Mouse (Mus musculus): ENCODE results near the gene Msh4.
"Not testable (repeated sequence)": the region's sequence is repeated elsewhere in the genome, so short reads cannot be mapped to it uniquely, and the experiment has no call there.

Msh4 gene

DNA sequence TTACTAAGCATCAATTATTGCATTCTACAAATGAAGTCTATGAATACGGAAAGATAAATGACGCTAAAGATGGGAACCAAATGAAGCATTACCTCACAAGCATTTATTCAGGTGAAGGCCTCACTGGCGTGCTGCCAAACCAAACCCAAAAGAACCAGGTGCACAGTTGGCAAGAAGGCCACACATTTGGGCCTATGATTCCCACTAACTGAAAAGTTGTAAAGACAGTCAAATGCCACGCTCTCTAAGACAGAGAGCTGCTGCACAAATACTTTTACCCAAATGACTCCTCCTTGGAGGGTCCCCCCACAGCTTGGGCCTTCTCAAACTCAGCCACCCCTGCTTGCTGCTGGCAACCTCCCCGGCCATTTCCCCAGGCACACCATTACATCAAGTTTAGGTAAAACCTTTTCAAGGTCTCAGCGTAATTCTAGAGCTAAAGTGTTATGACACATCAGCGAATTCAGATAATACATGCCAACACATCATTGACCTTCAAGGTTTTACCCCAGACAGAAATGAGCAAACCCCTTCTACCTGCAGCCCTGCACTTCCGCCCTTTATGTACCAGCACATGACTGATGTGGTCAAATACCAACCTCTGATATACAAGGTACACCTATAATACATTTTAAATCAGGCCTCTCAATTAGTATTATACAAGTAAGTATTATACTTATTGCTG lies 5.4 kb upstream of the Msh4 start:
- DNase-seq (ENCODE audit: low spot score in 2 of 2): no peak

DNA sequence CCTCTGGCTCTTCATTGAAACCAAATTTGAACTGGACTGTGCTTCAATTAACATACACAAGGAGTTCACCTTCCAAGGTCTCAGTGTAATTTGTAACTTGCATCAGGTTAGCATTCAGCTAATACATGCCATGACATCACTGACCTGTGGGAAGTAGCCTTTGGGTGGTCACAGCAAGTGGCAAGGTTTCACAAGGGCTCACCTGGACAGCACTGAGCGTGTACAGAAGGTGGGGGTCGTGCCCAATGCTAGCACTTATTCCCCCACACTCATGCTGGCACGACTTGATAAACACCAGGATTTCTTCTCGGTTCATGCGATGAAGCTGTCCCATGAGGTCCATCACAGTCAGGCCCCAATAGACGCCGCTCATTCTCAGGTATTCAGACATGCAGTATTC lies 4.6 kb upstream of the Msh4 start:
- no peak for DNase-seq (ENCODE audit: low spot score in 2 of 2)

DNA sequence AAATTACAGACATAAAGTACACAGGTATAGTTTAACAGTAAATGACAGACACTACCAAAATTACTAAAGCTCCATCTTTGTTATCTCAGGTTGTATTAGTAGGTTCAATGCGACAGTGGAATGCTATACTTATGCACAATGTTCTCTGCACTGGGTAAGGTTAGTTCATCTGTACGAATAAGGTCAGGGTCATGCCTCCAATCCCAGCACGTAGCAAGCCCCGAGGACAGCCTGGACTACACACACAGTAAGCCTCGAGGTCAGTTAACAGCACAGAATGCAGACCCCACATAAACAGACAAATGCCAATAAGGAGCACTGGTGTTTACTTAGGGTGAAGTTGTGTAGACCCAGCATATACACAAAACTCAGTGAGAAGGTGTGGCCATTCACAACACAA lies 3.0 kb upstream of the Msh4 start:
- no peak for DNase-seq (ENCODE audit: low spot score in 2 of 2)

DNA sequence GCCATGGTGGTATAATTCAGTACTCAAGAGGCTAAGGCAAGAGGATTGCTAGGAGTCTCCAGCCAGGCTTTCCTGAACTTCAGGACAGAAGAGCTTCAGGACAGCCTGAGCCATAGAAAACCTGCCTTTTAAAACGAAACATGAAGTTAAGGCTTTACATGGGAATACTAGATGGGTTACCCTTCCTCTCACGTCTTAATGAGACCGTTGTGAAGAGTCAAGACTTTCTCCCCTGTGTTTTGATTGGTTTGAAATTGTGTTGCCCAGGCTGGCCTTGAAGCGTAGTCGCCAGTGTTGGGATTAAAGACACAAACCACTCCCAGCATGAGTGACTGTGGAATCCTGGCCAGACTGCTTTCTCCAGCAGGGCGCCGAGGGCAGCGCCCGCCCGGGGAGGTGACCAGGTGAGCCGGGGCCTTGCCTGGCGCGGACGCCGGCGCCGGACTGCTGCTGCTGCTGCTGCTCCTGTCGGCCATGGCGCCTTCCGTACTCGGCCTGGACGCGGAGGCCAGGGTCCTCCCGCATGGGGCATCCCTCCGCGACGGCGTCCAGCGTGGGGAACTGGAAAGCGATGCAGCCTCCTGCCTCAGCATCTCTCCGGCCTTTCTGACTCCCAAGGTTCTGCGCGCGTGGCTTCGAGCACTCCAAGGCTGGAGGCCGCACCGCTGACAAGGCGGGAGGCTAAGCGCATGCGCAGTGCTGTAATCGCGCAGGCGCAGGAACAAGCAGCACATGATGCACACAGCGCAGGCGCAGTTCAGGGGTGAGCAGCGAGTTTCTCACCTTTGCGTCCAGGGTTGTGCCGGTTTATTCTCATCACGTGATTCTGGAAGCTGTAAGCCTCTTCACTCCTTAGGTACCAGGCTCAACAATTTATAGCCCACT lies 445 bp downstream of the Msh4 start:
- no peak for DNase-seq (ENCODE audit: low spot score in 2 of 2)

DNA sequence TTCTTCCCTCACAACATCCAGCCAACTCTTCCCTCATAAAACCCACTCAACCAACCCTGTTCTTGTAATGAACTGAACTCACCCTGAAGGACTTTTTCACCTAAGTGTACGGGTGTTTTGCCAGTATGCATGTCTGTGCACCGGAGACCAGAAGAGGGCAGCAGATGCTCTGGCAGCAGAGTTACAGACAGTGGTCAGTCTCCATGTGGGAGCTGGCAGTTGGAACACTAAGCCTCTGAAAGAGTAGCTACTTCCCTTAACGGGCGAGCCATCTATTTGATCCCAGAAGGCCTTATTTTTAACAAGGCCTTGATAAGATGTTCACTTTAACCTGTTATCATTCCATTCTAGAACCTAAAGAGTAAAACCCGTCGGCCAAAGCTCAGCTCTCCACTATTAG lies 1.4 kb downstream of the Msh4 start:
- no peak for DNase-seq (ENCODE audit: low spot score in 2 of 2)

DNA sequence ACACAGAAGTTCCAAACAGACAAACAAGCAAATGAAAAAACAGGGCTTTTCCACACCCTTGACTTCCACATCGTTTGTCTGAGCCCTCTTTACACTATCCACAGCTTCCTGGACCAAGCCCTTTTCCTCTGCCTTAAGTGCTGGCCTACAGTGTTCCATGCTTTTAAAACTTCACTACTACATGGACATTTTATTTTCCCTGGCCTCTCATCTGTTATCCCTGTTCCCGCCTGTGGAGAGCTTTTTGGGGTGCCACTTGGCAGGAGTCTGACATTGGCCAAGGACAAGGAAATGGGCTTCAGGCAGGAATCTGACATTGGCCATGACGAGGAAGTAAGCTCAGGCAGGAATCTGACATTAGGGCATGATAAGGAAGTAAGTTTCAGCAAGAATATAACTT lies 3.3 kb downstream of the Msh4 start:
- DNase-seq (ENCODE audit: low spot score in 2 of 2): no peak

DNA sequence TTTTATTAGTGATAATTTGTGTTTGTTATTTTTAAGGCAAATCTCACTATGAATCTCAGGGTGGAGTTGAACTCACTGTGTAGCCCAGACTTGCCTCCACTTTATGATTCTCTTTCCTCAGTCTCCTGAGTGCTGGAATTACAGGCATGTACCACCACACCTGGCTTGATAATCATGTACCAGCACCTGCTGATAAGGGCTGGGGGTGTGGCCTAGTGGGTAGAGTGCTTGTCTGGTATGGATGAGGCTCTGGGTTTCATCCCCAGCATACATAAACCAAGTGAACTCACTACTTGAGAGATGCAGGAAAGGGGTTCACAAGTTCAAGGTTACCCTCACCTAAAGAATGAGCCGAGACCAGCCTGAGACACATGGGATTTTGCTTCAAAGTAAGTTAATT lies 4.0 kb downstream of the Msh4 start:
- no peak for DNase-seq (ENCODE audit: low spot score in 2 of 2)

DNA sequence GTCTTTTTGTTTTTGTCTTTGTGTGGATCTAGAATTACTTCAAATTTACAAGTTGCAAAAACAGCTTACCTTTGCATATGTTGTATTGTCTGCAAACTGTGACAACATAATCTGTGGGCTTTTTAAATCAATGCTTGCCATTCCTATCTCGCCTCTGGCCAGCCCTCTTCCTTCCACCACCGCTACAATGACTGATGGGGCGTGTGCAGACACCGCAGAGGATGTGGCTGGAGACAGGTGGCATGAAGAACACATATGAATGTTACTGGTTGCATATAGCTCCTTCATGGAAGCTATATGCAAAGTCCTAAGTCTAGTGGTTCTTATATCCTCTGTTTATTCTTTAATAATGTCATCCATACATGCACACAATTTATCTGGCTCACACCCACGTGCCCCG lies 8.7 kb downstream of the Msh4 start:
- DNase-seq (ENCODE audit: low spot score in 2 of 2): no peak

DNA sequence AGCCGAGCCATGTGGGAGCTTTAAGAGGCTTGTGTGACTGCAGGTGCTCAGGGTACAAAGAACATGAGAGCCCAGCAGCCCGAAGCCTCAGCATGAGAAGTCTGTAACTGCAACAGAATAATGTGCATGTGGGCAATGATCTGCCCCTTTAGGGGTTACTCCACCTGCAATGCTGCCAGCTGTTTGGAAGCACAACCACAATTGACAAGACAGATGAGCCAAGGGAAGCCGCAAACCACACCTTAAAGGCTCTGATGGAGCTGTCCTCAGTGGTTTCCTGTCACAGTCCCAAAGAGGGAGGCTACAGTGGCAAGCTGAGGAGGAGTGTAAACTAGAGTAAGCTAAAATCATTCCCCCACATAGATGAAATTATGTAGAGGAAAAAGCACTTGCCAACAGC lies 10.5 kb downstream of the Msh4 start:
- DNase-seq (ENCODE audit: low spot score in 2 of 2): no peak

DNA sequence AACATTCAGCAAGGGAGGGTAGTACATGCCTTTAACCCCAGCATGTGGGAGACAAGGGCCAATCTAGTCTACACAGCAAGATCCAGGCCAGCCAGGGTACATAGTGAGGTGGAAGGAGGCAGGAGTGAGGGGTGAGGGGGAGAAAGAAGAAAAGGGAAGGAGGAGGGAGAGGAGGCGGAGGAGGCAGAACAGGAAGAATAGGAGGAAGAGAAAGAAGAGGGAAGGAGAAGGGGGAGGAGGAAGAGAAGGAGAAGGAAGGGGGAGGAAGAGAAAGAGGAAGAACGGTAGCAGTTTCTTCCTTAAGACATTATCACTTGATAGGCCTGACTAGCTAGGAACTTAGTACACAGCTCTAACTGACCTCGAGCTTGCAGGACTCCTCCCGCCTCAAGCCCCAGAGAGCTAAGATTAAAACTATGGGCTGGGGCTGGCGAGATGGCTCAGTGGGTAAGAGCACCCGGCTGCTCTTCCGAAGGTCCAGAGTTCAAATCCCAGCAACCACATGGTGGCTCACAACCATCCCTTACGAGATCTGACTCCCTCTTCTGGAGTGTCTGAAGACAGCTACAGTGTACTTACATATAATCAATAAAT lies 16.7 kb downstream of the Msh4 start:
- DNase-seq (ENCODE audit: low spot score in 2 of 2): no peak

DNA sequence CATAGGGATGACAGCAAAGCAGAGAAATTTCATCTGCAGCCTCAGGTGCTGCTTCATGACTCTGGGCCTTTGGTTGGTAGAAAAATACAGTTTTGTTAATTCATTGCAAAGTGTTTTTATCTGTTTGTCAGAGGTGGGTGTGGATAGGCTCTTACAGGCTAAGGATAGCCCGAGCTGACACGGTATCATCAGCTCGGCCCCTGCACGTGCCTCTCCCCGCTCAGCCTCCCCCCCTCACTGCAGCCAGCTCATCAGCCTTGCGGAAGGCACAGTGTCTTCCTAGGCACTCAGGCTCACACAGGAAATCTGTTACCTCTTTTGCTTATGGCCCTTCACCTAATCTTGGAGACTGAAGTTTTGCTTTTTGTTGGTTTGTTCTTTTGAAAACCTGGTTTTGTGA lies 17.8 kb downstream of the Msh4 start:
- no peak for DNase-seq (ENCODE audit: low spot score in 2 of 2)

DNA sequence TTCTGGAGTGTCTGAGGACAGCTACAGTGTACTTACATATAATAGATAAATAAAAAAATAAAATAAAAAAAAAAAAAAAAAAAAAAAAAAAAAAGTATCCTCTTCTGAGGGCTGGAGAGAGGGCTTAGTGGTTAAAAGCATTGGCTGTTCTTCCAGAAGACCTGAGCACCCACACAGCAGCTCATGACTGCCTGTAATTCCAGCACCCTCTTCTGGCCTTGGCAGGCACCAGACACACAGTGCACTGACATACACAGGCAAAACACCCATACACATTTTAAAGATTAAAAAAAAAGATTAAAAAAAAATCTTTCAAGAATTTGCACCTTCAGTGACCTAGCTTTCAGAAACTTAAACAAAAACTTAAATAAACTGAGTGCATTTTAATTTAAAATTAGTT lies 19.6 kb downstream of the Msh4 start:
- DNase-seq (ENCODE audit: low spot score in 2 of 2): no peak

DNA sequence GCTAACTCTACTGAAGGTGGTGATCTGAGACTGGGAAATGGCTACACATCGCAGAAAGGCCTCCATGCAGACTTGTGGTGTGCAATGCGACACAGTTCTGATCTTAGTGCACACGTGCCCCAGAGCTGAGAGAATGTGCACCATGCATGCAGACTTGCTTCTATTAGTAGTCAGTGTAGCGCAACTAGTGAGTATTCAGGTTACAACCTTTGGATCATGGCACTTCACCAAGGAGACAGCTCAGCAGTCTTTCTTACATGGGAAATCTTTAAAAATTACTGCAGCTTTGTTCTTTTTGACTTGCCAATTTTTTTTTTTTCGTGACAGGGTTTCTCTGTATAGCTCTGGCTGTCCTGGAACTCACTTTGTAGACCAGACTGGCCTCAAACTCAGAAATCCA lies 34.5 kb downstream of the Msh4 start:
- no peak for DNase-seq (ENCODE audit: low spot score in 2 of 2)

DNA sequence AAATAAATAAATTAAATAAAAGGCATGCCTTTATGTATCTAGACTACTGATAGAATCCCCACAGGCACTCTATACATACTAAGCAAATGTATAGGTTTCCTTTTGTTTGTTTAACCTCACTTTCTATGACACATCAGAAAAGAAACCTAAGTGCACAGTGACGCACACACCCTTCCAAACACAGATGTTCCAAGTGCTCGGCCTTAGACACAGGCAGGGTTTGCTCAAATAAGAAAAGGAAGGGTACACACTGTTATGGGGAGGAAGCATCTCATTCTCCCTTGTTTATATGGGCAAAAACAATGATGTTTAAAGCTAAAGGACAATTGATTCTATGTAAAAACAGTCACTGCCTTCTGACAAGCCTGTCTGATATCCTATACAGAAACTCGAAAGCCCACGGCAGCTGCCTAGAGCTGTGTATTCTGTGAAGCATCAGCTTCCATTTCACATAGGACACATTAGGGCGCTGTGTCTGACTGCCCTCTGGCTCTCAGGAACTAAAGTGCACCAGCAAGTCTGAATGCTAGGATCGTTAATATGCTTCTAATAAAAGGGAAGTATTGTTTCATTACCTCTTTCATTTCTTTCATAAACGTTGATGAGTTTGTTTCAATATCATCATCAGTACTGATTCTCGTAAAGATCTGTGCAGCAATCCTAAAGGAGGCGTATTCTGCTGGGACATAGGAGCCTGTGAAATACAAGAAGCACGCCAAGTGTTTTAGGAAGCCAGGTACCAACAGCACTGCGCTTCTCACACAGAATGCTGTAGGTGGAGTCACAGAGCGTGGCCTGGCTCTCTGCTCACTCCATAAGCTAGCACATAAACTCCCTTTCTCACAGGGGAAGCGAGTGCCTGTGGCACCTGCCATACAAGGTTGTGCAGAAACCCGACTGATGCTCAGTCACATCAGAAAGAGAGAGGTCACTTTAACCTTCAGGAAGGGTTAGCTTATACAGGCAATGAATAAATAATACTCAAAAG lies 38.5 kb downstream of the Msh4 start:
- no peak for DNase-seq (ENCODE audit: low spot score in 2 of 2)

DNA sequence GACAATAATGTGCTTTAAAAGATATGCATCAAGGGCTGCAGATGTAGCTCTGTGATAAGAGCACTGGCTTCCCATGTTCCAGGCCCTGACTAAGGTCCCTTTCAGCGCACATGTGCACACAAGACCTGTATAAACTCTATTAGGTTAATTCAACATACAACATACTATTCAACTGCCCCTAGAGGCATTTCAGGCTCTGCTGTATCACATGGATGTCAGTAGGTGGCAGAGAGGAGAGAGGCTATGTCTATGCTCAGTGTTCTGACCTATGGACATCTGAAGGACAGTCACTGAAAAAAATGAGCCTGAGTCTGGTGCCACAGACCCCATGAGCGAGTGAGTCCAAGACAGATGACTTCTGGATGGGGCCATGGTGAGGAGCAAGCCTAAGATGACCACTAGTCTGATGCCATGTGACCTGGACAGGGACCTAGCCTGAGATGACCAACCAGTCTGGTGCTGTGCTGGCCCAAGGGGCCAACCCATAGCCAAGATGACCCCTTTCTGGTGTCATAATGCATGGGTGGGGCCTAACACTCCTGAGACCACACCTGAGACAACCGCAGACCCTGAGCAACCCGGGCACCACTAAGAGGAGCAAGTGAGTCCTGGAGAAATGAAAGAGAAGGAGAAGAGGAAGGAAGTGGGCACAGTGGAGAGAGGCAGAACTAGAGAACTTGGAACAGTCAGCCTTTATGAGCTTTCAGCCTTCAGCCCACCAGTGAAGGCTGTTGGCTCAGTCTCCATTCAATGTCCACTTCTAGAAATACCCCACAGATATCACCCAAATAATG lies 41.1 kb downstream of the Msh4 start:
- DNase-seq (ENCODE audit: low spot score in 2 of 2): no peak

DNA sequence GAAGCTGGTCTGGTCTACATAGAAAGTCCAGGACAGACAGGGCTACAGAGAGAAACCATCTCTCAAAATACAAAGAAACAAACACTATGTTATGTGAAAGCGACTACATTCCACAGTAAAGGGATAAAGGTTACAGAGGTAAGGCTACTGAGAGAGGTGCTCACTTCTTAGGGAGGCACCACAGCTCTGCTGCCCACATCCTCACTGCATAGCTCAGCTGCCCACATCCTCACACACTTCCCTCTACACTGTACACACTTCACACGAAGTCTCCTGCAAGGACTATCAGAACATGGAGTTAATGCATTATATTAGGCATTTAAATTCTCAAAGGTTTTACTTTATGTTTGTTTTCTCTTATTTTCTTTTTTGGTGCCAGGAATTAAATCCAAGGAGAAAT lies 42.1 kb downstream of the Msh4 start:
- no peak for DNase-seq (ENCODE audit: low spot score in 2 of 2)

DNA sequence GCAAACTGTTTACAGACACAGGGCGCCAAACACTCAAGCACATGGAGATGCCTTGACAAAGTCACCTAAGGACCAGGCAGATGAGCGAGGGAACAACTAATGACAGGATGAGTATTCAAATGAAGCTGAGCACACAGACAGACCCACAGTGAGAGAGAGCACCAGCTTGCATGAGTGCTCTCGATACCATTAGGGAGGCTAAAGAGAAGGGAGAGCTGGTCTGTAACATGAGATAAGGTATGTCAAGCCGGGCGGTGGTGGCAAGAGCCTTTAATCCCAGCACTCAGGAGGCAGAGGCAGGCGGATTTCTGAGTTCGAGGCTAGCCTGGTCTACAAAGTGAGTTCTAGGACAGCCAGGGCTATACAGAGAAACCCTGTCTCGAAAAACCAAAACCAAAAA lies 45.5 kb downstream of the Msh4 start:
- not testable (repeated sequence) for DNase-seq (ENCODE audit: low spot score in 2 of 2)

DNA sequence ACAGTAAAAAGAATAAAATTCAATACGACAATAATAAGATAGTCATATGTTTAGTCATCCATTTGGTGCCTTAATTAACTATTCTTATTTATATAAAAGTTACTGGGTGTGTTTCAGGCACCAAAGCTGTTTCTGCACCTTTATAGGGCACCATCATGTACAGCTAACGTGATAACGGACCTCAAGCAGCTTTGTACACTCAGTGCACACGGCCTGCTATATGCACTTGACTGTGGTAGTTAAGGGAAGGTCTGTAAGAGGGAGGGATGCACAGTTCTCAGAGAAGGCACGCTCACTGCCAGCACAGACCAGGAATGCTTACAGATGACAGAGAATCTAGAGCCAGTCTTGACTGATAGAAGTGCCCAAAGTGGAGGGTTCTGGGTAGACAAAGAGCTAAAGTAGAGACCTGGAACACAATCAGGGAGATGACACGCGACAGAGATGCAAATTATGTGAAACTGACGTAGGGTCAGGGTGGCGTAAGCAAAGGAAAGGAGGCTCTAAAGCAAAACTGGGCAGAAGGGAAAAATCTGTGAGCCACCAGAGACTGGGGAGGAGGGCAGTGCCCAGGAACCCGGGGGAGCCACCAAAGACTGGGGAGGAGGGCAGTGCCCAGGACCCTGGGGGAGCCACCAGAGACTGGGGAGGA lies 47.5 kb downstream of the Msh4 start:
- no peak for DNase-seq (ENCODE audit: low spot score in 2 of 2)

DNA sequence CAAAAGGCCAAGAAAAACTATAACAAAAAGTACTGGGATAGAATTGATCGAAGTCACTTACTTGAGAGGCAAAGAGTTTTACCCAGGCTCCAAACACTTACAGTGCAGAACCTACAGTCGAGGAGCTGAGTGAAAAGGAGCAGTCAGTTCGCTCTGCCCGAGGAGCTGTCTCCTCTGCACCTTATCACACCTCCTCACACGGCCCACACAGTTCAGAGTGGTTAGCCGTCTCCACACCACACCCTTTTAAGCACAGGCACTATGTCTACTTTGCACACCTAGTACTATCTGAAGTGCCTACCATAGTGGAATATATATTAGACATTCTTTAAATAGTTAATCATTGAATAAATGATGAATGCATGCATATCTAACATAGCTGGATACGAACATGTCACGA lies 53.7 kb downstream of the Msh4 start:
- DNase-seq (ENCODE audit: low spot score in 2 of 2): no peak

DNA sequence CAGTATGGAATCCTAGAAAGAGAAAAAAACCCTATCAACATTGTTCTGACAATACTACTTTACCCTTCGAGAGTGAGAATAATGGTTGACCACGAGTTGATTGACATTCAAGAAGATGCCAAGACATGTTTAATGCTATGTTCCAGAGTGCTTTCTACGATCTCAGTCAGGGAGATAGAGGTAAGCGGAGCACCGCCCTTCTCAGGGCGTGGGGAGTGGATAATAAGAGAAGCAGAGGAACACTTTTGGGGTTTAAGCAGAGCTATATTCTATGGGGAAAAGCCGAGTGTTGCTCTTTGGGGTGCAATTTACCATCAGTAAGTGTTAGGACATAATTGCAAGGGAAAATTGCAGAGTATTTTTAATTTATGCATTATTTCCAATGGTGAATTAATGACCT lies 55.2 kb downstream of the Msh4 start:
- DNase-seq (ENCODE audit: low spot score in 2 of 2): no peak
